ENCODE assay signal across 9 mouse cellular contexts in the genomic region with DNA sequence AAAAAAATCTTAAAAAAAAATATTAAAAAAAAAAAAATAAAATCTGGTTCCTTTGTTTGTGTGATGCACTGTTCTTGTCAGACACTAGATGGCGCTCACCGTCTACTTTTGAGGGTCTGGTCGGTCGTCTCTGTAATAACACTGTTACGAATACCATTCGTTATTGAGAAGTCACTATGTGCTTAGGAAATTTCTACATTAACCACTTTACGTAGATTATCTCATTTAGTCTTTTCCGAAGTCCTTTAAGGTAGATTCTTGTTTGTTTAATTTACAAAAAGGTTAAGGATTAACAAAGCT. TPM values are rescaled to one million over a fixed set of nuclear protein-coding genes. Genes with fewer than 3 reads are reported as not detected.
DNase-seq lines count a peak whose midpoint lies in the region; ATAC-seq and TF ChIP-seq lines count a peak whose summit lies in the region.
"Had no signal": no experiment of that assay in that cellular context is flagged by ENCODE, and none has a peak within 500 bp of the region (broad histone marks: within the 10 kb centered on the region; RNA-seq: fewer than 3 reads in every experiment).

No protein-coding gene starts in this region.

- no peak overlapping the region for H3K9ac ChIP-seq in heart, adult 2 months (ENCODE audit: low read depth, low read length)
- no peak overlapping the region for H3K9ac ChIP-seq in forebrain, embryonic 16.5 days (replicated peaks; ENCODE audit: low read depth, low read length)
- H3K9ac ChIP-seq in midbrain, postnatal 0 days (replicated peaks; ENCODE audit: low read length, poor library complexity, severe bottlenecking) = no peak overlapping the region
- H3K9ac ChIP-seq: lung, embryonic 15.5 days had no signal

- no peaks in the 10 kb centered on the region for H3K9me3 ChIP-seq in forebrain, embryonic 16.5 days (ENCODE audit: control insufficient read depth, low read length)
- no peaks in the 10 kb centered on the region for H3K9me3 ChIP-seq in midbrain, postnatal 0 days (ENCODE audit: low read length)
- H3K9me3 ChIP-seq: lung, embryonic 15.5 days had no signal

- TF ChIP-seq CTCF in heart, adult 2 months (IDR thresholded peaks at IDR 0.05) = peak; percentile 85
- peak; percentile 75; the same call in 1 of the 2 replicates for TF ChIP-seq CTCF in brain, embryonic 14.5 days (IDR thresholded peaks at IDR 0.05; ENCODE audit: borderline replicate concordance, extremely low read depth, insufficient read depth, insufficient read length)
- peak; percentile 84 for TF ChIP-seq CTCF in midbrain, postnatal 0 days (IDR thresholded peaks at IDR 0.05)

- no peak for TF ChIP-seq EP300 in heart, adult 2 months (IDR thresholded peaks at IDR 0.05; ENCODE audit: insufficient read depth, low read depth, low read length)

- no peak overlapping the region for H3K4me3 ChIP-seq in heart, adult 2 months
- H3K4me3 ChIP-seq in forebrain, embryonic 16.5 days (replicated peaks; ENCODE audit: low read length) = no peak overlapping the region
- H3K4me3 ChIP-seq in midbrain, postnatal 0 days (ENCODE audit: low read depth, low read length) = no peak overlapping the region
- H3K4me3 ChIP-seq: lung, embryonic 15.5 days had no signal

- H3K79me2 ChIP-seq in heart, adult 2 months (replicated peaks; ENCODE audit: control insufficient read depth, insufficient read depth, low read length) = no peaks in the 10 kb centered on the region

- H3K4me2 ChIP-seq in forebrain, embryonic 16.5 days (ENCODE audit: low read length) = no peak overlapping the region; the same call in 1 of the 2 replicates
- no peak overlapping the region for H3K4me2 ChIP-seq in midbrain, postnatal 0 days (ENCODE audit: low read depth, low read length, poor library complexity, severe bottlenecking)

- H3K27ac ChIP-seq in heart, adult 2 months = no peak overlapping the region
- H3K27ac ChIP-seq in forebrain, embryonic 16.5 days (ENCODE audit: low read length) = no peak overlapping the region
- no peak overlapping the region for H3K27ac ChIP-seq in midbrain, postnatal 0 days (ENCODE audit: low read depth, low read length)
- H3K27ac ChIP-seq: lung, embryonic 15.5 days had no signal

- no peaks in the 10 kb centered on the region for H3K4me1 ChIP-seq in heart, adult 2 months (ENCODE audit: control insufficient read depth, insufficient read depth, low read length)
- peaks cover 3% of the 10 kb centered on the region; the same call in 1 of the 2 replicates for H3K4me1 ChIP-seq in forebrain, embryonic 16.5 days (replicated peaks; ENCODE audit: control insufficient read depth, insufficient read depth, low read length)
- no peaks in the 10 kb centered on the region for H3K4me1 ChIP-seq in midbrain, postnatal 0 days (ENCODE audit: insufficient read depth, low read length)

- 8% methylated on average over 8 of the region's 8 CpGs for WGBS in heart, adult 2 months
- 4% methylated on average over 8 of the region's 8 CpGs for WGBS in forebrain, embryonic 16.5 days
- 7% methylated on average over 8 of the region's 8 CpGs for WGBS in midbrain, postnatal 0 days

- H3K36me3 ChIP-seq in heart, adult 2 months (ENCODE audit: control insufficient read depth, insufficient read depth, low read length) = no peaks in the 10 kb centered on the region
- H3K36me3 ChIP-seq in forebrain, embryonic 16.5 days (ENCODE audit: control insufficient read depth, insufficient read depth) = no peaks in the 10 kb centered on the region
- no peaks in the 10 kb centered on the region for H3K36me3 ChIP-seq in midbrain, postnatal 0 days (ENCODE audit: insufficient read depth, low read length)
- H3K36me3 ChIP-seq: lung, embryonic 15.5 days had no signal

- no peaks in the 10 kb centered on the region for H3K27me3 ChIP-seq in heart, adult 2 months (ENCODE audit: control insufficient read depth, insufficient read depth, low read length)
- no peaks in the 10 kb centered on the region; the same call in 1 of the 2 replicates for H3K27me3 ChIP-seq in forebrain, embryonic 16.5 days (replicated peaks; ENCODE audit: control insufficient read depth, insufficient read depth, low read length)
- no peaks in the 10 kb centered on the region for H3K27me3 ChIP-seq in midbrain, postnatal 0 days (ENCODE audit: insufficient read depth, low read length)

- peak; percentile 61 for ATAC-seq in forebrain, embryonic 16.5 days
- ATAC-seq in midbrain, postnatal 0 days (ENCODE audit: low FRiP score) = peak; percentile 42; the same call in 1 of the 2 replicates

- DNase-seq in heart, adult 2 months = peak in 1 of 2 experiments; percentile 17
- no peak for DNase-seq in heart, postnatal 25 days (ENCODE audit: low spot score)
- DNase-seq in CD4-positive, CD25-positive, alpha-beta regulatory T cell, adult 2 months (ENCODE audit: low read depth, low spot score) = peak; percentile 78
- peak; percentile 89 for DNase-seq in brain, embryonic 14.5 days (ENCODE audit: low read depth)
- peak; percentile 35 for DNase-seq in kidney, postnatal 14 days
- peak; percentile 81 for DNase-seq in midbrain, postnatal 0 days (ENCODE audit: low spot score)
- no peak for DNase-seq in layer of hippocampus, adult 8-10 months (ENCODE audit: low spot score in 2 of 2)

- intact Hi-C loops in heart, adult 2 months (cut with DNase I) = no loop called here
- intact Hi-C loops in heart, postnatal 25 days (cut with DNase I) = no loop called here

- TF ChIP-seq POLR2A in heart, adult 2 months (IDR thresholded peaks at IDR 0.05; ENCODE audit: insufficient read depth, low read depth, low read length) = no peak
- TF ChIP-seq POLR2A in brain, embryonic 14.5 days (IDR thresholded peaks at IDR 0.05; ENCODE audit: borderline replicate concordance, extremely low read depth, insufficient read depth, insufficient read length, poor library complexity, severe bottlenecking) = no peak

RNA-seq across cellular contexts. Expression of a gene that starts 27.9 kb away (rescaled TPM):
- 10 to 100 TPM; 30.1 to 32.1 TPM for total RNA-seq in heart, adult 2 months (2021)
- 13.7 and 24.8 TPM in 2 replicates for polyA plus RNA-seq in heart, adult 2 months (2012; rRNA removed)
- total RNA-seq in heart, postnatal 25 days (2021) = 10 to 100 TPM; 28.8 to 32.0 TPM
- 58.6 and 59.5 TPM in 2 replicates for polyA plus RNA-seq in brain, embryonic 14.5 days (2012; rRNA removed)
- 129 and 143 TPM in 2 replicates for polyA plus RNA-seq in forebrain, embryonic 16.5 days (2015; fragmentation: Nextera tagmentation; extraction: Ambion mirVana)
- total RNA-seq in midbrain, postnatal 0 days (2014; rRNA removed) = 47.4 and 56.4 TPM in 2 replicates
- 59.4 and 63.1 TPM in 2 replicates for polyA plus RNA-seq in midbrain, postnatal 0 days (2015; fragmentation: Nextera tagmentation; extraction: Ambion mirVana)
- total RNA-seq in layer of hippocampus, adult 8-10 months (2022) = 10 to 100 TPM; 57.7 to 70.2 (median 62.9) TPM

RNA-seq across cellular contexts. Expression of a gene that starts 59.4 kb away (rescaled TPM):
- total RNA-seq in heart, adult 2 months (2021) = 10 to 100 TPM; 34.6 to 35.4 TPM
- polyA plus RNA-seq in heart, adult 2 months (2012; rRNA removed) = 16.6 and 24.6 TPM in 2 replicates
- 10 to 100 TPM; 29.0 to 35.1 TPM for total RNA-seq in heart, postnatal 25 days (2021)
- 22.6 and 28.5 TPM in 2 replicates for polyA plus RNA-seq in brain, embryonic 14.5 days (2012; rRNA removed)
- polyA plus RNA-seq in forebrain, embryonic 16.5 days (2015; fragmentation: Nextera tagmentation; extraction: Ambion mirVana) = 24.3 and 25.0 TPM in 2 replicates
- 24.2 and 24.3 TPM in 2 replicates for total RNA-seq in midbrain, postnatal 0 days (2014; rRNA removed)
- polyA plus RNA-seq in midbrain, postnatal 0 days (2015; fragmentation: Nextera tagmentation; extraction: Ambion mirVana) = 19.4 and 20.2 TPM in 2 replicates
- total RNA-seq in layer of hippocampus, adult 8-10 months (2022) = 10 to 100 TPM; 37.3 to 39.9 (median 38.4) TPM

Comparison
In these comparisons a context has a peak if more than half of its experiments do, and no peak if none do; other contexts are left out.
1. DNase-seq: peak in CD4-positive, CD25-positive, alpha-beta regulatory T cell, adult 2 months (single experiment), brain, embryonic 14.5 days (single experiment), kidney, postnatal 14 days (single experiment) and midbrain, postnatal 0 days (single experiment); none in heart, postnatal 25 days (single experiment) and layer of hippocampus, adult 8-10 months (0 of 2).
2. Peak in every context shown above with its lines, with median percentiles within 50 percentile points of each other: CTCF ChIP-seq.